Mouse (Mus musculus) hindbrain, embryonic 15.5 days (tissue): ENCODE results near the gene Chaf1b. TPM values are rescaled to one million over a fixed set of nuclear protein-coding genes. Genes with fewer than 3 reads are reported as not detected.

Experiments
- ATAC-seq: fragments of 200-750 bp; cut with Nextera tagmentation; 2 replicates; pipeline ENCODE4 v1.8.0; 2017; ENCODE audit warnings: low read depth, moderate number of reproducible peaks, moderate TSS enrichment; ENCODE audit not compliant: low FRiP score
- H3K27ac ChIP-seq: fragments of 300-500 bp; sonication (generic); replicated peaks from 2 replicates; pipeline ENCODE4 v1.5.1; 2015; ENCODE audit warnings: mild to moderate bottlenecking, inconsistent platforms
- H3K27me3 ChIP-seq: fragments of 300-500 bp; sonication (generic); 2 replicates; pipeline ENCODE4 v1.6.1; 2015; ENCODE audit warnings: control low read depth, inconsistent platforms
- H3K36me3 ChIP-seq: fragments of 300-500 bp; sonication (generic); 2 replicates; pipeline ENCODE4 v1.6.1; 2015; ENCODE audit warnings: control low read depth, inconsistent platforms
- H3K4me1 ChIP-seq: fragments of 300-500 bp; sonication (generic); replicated peaks from 2 replicates; pipeline ENCODE4 v1.6.1; 2015; ENCODE audit warnings: control low read depth, inconsistent platforms
- H3K4me2 ChIP-seq: fragments of 300-500 bp; sonication (generic); 2 replicates; pipeline ENCODE4 v1.6.1; 2015; ENCODE audit warnings: moderate library complexity, mild to moderate bottlenecking, inconsistent platforms
- H3K4me3 ChIP-seq: fragments of 300-500 bp; sonication (generic); 2 replicates; pipeline ENCODE4 v1.5.1; 2015; ENCODE audit warnings: mild to moderate bottlenecking, inconsistent platforms
- H3K9ac ChIP-seq: fragments of 300-500 bp; sonication (generic); 2 replicates; pipeline ENCODE4 v1.6.1; 2015; ENCODE audit warnings: inconsistent platforms
- H3K9me3 ChIP-seq: fragments of 300-500 bp; sonication (generic); 2 replicates; pipeline ENCODE4 v1.6.1; 2016; ENCODE audit warnings: control low read depth, inconsistent platforms
- WGBS: fragments of 180-500 bp; shearing (Covaris S2); methylation state at CpG from one replicate; pipeline ENCODE4 v1.1.7; 2015; 5-methylcytosine and 5-hydroxymethylcytosine counted together
- polyA plus RNA-seq: library from polyadenylated mRNA; unstranded; fragments of >200 nt; fragmentation: Nextera tagmentation; extraction: Ambion mirVana; gene quantifications from 2 replicates; pipeline ENCODE4 v1.2.1, GENCODE M21; 2015

Gene Chaf1b
- 19.9 and 20.1 TPM in 2 replicates for polyA plus RNA-seq

DNA sequence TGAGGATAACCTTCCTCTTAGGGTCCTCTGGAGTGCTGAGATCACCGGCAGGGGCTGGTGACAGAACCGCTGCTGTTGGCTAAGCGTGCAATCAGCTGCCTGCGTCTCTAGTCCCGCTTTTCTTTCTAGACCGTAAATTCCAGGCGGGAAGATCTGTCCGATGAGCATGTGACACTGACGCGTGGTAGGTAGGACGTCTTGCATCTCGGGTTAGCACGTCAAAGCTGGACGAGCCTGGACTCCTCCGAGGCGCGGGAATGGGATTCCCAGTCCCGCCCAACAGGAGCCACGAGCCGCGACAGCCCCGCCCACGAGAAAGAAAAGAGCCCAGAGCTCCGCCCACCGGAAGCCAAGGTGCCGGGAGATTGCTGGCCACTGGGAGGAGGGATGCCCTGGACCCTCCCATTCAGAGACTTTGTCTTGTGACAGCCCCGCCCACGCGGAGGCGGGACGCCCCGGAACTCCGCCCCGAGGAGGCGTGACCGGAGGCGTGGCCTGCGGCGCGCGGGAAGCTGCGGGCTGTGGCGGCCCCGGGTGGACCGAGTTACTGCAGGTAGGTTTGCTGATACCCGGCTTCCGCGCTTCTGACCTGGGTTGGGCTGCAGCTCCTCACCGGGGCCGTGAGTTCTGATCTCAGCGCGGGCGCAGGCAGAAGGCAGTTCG, at the start of gene Chaf1b:
TSS of gene Chaf1b (plus strand) at position 479 of the 663 bp plus-strand sequence.
- Histone ChIP-seq H3K9me3 (no peaks in the 10 kb centered on the region), H3K4me1 (peaks cover 16% of the 10 kb centered on the region), H3K9ac (peak within 1 kb of the TSS; percentile 50), H3K4me3 (peak within 1 kb of the TSS; percentile 68), H3K4me2 (peak within 1 kb of the TSS; percentile 93), H3K27ac (peak within 1 kb of the TSS; percentile 35; the same call in 1 of the 2 replicates), H3K27me3 (no peaks in the 10 kb centered on the region), H3K36me3 (no peaks in the 10 kb centered on the region)
- under 1% methylated on average over 53 of the region's 54 CpGs for WGBS
- peak; percentile 95 for ATAC-seq

DNA sequence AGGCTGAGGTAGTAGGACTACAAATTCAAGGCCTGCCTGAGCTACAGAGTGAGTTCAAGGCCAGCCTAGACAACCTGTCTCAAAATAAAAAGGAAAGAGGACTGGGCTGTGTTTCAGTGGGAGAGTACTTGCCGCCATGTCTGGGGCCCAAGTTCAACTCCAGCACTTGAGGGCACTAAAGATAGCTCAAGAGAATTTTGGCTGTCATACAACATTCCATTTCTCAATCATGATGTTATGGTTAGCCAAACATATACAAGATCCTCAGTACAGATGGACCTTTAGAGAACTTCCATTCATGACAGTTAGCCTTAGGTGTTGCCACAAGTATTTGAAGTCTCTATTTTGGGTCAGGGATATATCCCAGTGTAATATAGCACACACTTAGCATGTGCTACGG, 49.6 kb upstream of the Chaf1b start:
- no peak overlapping the region for H3K27ac ChIP-seq
- H3K4me1 ChIP-seq = peaks cover 17% of the 10 kb centered on the region
- no peak overlapping the region for H3K9ac ChIP-seq
- no peaks in the 10 kb centered on the region for H3K9me3 ChIP-seq
- no peak overlapping the region for H3K4me3 ChIP-seq
- H3K4me2 ChIP-seq = 0 out of 2 replicates have a peak overlapping the region, but pooled peaks have one; percentile 86
- WGBS = 96% methylated on average over 2 of the region's 2 CpGs
- no peaks in the 10 kb centered on the region for H3K36me3 ChIP-seq
- H3K27me3 ChIP-seq = no peaks in the 10 kb centered on the region
- ATAC-seq = no peak

- Histone ChIP-seq H3K36me3 (no peaks in the 10 kb centered on the region), H3K4me1 (peaks cover 3% of the 10 kb centered on the region), H3K27ac (no peak overlapping the region), H3K9me3 (no peaks in the 10 kb centered on the region), H3K27me3 (no peaks in the 10 kb centered on the region), H3K4me3 (no peak overlapping the region), H3K9ac (no peak overlapping the region), H3K4me2 (no peak overlapping the region)
- ATAC-seq = no peak
- WGBS = 100% methylated on average over 1 of the region's 1 CpGs
These were observed 44.7 kb upstream of the Chaf1b start for GRCm38 (mm10) chr16:93839049-93839448.

DNA sequence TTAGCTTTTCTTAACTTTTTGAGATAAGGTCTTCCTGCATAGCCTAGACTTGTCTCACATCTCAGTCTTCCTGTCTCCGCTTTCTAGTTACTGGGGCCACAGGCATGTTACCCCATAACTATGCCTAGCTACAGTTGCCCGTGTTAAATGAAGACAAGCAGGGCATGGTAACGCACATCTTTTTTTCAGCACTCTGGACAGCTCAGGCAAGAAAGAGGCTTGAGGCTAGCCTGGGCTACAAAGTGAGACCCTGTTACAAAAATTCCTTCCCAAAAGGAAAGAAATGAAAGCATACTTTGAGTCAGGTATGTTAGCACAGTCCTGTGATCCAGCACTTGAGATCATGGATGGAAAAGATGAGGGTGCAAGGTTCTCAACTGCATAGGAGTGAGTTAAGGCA, 33.2 kb upstream of the Chaf1b start:
- ATAC-seq = no peak
- Histone ChIP-seq H3K9me3 (no peaks in the 10 kb centered on the region), H3K4me2 (no peak overlapping the region), H3K27me3 (no peaks in the 10 kb centered on the region), H3K36me3 (peaks cover 72% of the 10 kb centered on the region), H3K4me1 (no peaks in the 10 kb centered on the region), H3K4me3 (no peak overlapping the region), H3K9ac (no peak overlapping the region), H3K27ac (no peak overlapping the region)
- 96% methylated on average over 3 of the region's 3 CpGs for WGBS

- H3K27me3 ChIP-seq = no peaks in the 10 kb centered on the region
- peaks cover 57% of the 10 kb centered on the region for H3K36me3 ChIP-seq
- no peaks in the 10 kb centered on the region for H3K4me1 ChIP-seq
- ATAC-seq = no peak
- H3K4me2 ChIP-seq = no peak overlapping the region
- H3K27ac ChIP-seq = no peak overlapping the region
- WGBS = 94% methylated on average over 4 of the region's 4 CpGs
- H3K4me3 ChIP-seq = no peak overlapping the region
- H3K9me3 ChIP-seq = no peaks in the 10 kb centered on the region
- H3K9ac ChIP-seq = no peak overlapping the region
These were observed 23.7 kb upstream of the Chaf1b start for GRCm38 (mm10) chr16:93859967-93860366.

- Histone ChIP-seq H3K4me2 (no peak overlapping the region), H3K36me3 (peaks cover 59% of the 10 kb centered on the region), H3K9ac (no peak overlapping the region), H3K4me1 (no peaks in the 10 kb centered on the region), H3K27ac (no peak overlapping the region), H3K27me3 (no peaks in the 10 kb centered on the region), H3K4me3 (no peak overlapping the region), H3K9me3 (no peaks in the 10 kb centered on the region)
- no peak for ATAC-seq
These were observed 23.0 kb upstream of the Chaf1b start for GRCm38 (mm10) chr16:93860686-93861085.

DNA sequence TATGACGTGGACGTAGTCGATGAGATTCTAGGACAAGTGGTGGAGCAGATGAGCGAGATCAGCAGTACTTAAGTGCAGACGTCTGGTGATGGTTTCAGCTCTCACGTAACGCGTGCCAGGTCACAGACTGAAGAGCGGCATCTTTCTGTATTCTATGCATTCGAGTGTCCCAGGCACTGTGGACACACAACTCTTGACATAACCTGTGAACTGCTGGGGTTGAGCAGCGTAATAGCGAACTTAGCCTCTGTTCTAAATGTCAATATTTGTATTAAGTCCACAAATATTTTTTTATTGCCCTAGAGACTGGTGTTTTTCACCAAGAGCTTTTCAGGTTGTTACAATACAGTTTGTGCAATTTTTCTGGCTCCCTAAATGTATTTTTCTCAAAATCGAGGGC, 8.9 kb upstream of the Chaf1b start:
- H3K4me3 ChIP-seq = no peak overlapping the region
- H3K9ac ChIP-seq = no peak overlapping the region
- H3K27ac ChIP-seq = no peak overlapping the region
- H3K9me3 ChIP-seq = no peaks in the 10 kb centered on the region
- no peaks in the 10 kb centered on the region for H3K4me1 ChIP-seq
- peaks cover 65% of the 10 kb centered on the region for H3K36me3 ChIP-seq
- 95% methylated on average over 13 of the region's 13 CpGs for WGBS
- H3K4me2 ChIP-seq = no peak overlapping the region
- no peaks in the 10 kb centered on the region for H3K27me3 ChIP-seq
- ATAC-seq = no peak

GRCm38 (mm10) chr16:93877612-93878380, 5.9 kb upstream of the Chaf1b start:
- H3K9ac ChIP-seq = no peak overlapping the region
- H3K27ac ChIP-seq = no peak overlapping the region
- H3K4me2 ChIP-seq = no peak overlapping the region
- ATAC-seq = no peak
- H3K4me3 ChIP-seq = no peak overlapping the region
- no peaks in the 10 kb centered on the region for H3K9me3 ChIP-seq
- 96% methylated on average over 6 of the region's 6 CpGs for WGBS
- no peaks in the 10 kb centered on the region for H3K4me1 ChIP-seq
- peaks cover 37% of the 10 kb centered on the region for H3K36me3 ChIP-seq
- no peaks in the 10 kb centered on the region for H3K27me3 ChIP-seq

DNA sequence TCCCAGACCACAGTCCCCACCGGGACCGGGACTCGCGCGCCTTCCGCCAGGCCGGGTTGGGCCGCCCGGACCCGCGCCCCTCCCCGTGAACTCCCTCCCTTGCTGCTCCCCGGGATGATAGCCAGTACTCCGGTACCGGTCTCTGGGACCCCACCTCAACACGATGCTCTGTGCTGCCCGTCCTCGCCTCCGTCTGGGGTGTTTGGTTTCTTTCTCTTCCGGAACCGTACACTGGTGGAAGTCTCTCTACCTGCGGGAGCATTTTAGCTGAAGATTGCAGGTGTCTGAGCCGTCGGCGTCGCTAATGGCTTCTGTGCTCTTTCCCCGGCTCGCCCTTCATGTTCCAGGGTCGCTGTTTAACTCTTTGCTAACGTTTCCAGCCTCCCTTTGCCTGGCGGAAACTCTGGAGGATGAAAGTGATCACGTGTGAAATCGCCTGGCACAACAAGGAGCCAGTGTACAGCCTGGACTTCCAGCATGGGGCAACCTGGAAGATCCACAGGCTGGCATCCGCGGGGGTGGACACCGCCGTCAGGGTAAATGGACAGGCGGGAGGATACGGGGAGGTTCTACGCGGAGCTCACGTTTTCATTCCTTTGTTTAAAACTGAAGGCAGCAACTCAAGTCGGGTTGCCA, 503 bp downstream of the Chaf1b start:
- peaks cover 16% of the 10 kb centered on the region for H3K4me1 ChIP-seq
- WGBS = under 1% methylated on average over 42 of the region's 43 CpGs
- no peaks in the 10 kb centered on the region for H3K9me3 ChIP-seq
- H3K9ac ChIP-seq = peak overlapping the region; percentile 50
- peak overlapping the region; percentile 93 for H3K4me2 ChIP-seq
- ATAC-seq = no peak; the same call in 1 of the 2 replicates
- peak overlapping the region; percentile 68 for H3K4me3 ChIP-seq
- no peak overlapping the region for H3K27ac ChIP-seq
- no peaks in the 10 kb centered on the region for H3K27me3 ChIP-seq
- H3K36me3 ChIP-seq = no peaks in the 10 kb centered on the region

- peaks cover 2% of the 10 kb centered on the region; the same call in 1 of the 2 replicates for H3K36me3 ChIP-seq
- no peak for ATAC-seq
- peaks cover 16% of the 10 kb centered on the region for H3K4me1 ChIP-seq
- no peak overlapping the region for H3K27ac ChIP-seq
- peak overlapping the region; percentile 50; the same call in 1 of the 2 replicates for H3K9ac ChIP-seq
- WGBS = 48% methylated on average over 5 of the region's 5 CpGs
- peak overlapping the region; percentile 68 for H3K4me3 ChIP-seq
- no peaks in the 10 kb centered on the region for H3K9me3 ChIP-seq
- H3K4me2 ChIP-seq = peak overlapping the region; percentile 93
- H3K27me3 ChIP-seq = no peaks in the 10 kb centered on the region
These were observed 1.0 kb downstream of the Chaf1b start for GRCm38 (mm10) chr16:93884722-93885113.

- no peak overlapping the region for H3K27ac ChIP-seq
- peaks cover 2% of the 10 kb centered on the region; the same call in 1 of the 2 replicates for H3K36me3 ChIP-seq
- ATAC-seq = no peak
- H3K4me2 ChIP-seq = no peak overlapping the region
- no peak overlapping the region for H3K4me3 ChIP-seq
- 92% methylated on average over 6 of the region's 6 CpGs for WGBS
- H3K9ac ChIP-seq = no peak overlapping the region
- no peaks in the 10 kb centered on the region for H3K27me3 ChIP-seq
- H3K9me3 ChIP-seq = no peaks in the 10 kb centered on the region
- H3K4me1 ChIP-seq = peaks cover 12% of the 10 kb centered on the region
These were observed 4.8 kb downstream of the Chaf1b start for GRCm38 (mm10) chr16:93888481-93888880.
